Mouse (Mus musculus) olfactory bulb, adult 2 months (tissue): ENCODE measurements around the gene Rnf169. TPM values are rescaled to one million over a fixed set of nuclear protein-coding genes. Genes with fewer than 3 reads are reported as not detected.

Experiments used
- H3K27ac ChIP-seq: fragments of 200-500 bp; 2 replicates; pipeline ENCODE4 v1.5.1; 2012; ENCODE audit warnings: low read depth, low read length; ENCODE audit not compliant: insufficient read depth
- H3K4me1 ChIP-seq: fragments of 200-500 bp; 2 replicates; pipeline ENCODE4 v1.6.1; 2012; ENCODE audit warnings: low read length; ENCODE audit not compliant: control insufficient read depth, insufficient read depth
- H3K4me3 ChIP-seq: fragments of 200-500 bp; 2 replicates; pipeline ENCODE4 v1.5.1; 2012; ENCODE audit warnings: mild to moderate bottlenecking, low read depth, low read length, moderate library complexity; ENCODE audit not compliant: insufficient read depth
- CTCF ChIP-seq: fragments of 200-500 bp; IDR thresholded peaks from 2 replicates; pipeline ENCODE4 v1.5.1; 2012; ENCODE audit warnings: low read depth, mild to moderate bottlenecking, low read length, moderate library complexity; ENCODE audit not compliant: insufficient read depth
- POLR2A ChIP-seq: fragments of 200-500 bp; IDR thresholded peaks from 2 replicates; pipeline ENCODE4 v1.6.1; 2012; ENCODE audit warnings: mild to moderate bottlenecking, low read depth, low read length, moderate library complexity; ENCODE audit not compliant: insufficient read depth
- WGBS: fragments of 180-500 bp; shearing (Covaris S2); methylation state at CpG from one replicate; pipeline ENCODE4 v1.1.7; 2018; 5-methylcytosine and 5-hydroxymethylcytosine counted together
- polyA plus RNA-seq: library from polyadenylated mRNA; stranded (reverse); fragments of >200 nt; gene quantifications from 2 replicates; pipeline ENCODE4 v1.2.4, GENCODE M21; 2012; ENCODE audit warnings: low replicate concordance; ENCODE audit not compliant: missing spikeins, insufficient read depth, insufficient read length

The Rnf169 gene
- polyA plus RNA-seq, 1 experiment, result 42.4 TPM

- Histone ChIP-seq H3K27ac (no peak overlapping the region), H3K4me3 (no peak overlapping the region), H3K4me1 (no peaks in the 10 kb centered on the region)
- 100% methylated on average over 1 of the region's 1 CpGs for WGBS
- TF ChIP-seq CTCF (no peak), POLR2A (no peak)
Measured at GRCm38 (mm10) chr7:99940669-99941068, 39.6 kb downstream of the Rnf169 start.

- H3K4me1 ChIP-seq, result no peaks in the 10 kb centered on the region
- 85% methylated on average over 1 of the region's 1 CpGs for WGBS
- H3K27ac ChIP-seq, result no peak overlapping the region
- no peak for TF ChIP-seq POLR2A
- H3K4me3 ChIP-seq, result no peak overlapping the region
Measured at GRCm38 (mm10) chr7:99935758-99936157, 44.5 kb downstream of the Rnf169 start.

- WGBS, result 72% methylated on average over 10 of the region's 10 CpGs
- H3K4me1 ChIP-seq, result no peaks in the 10 kb centered on the region
- TF ChIP-seq POLR2A (no peak), CTCF (no peak)
- H3K27ac ChIP-seq, result no peak overlapping the region
- H3K4me3 ChIP-seq, result no peak overlapping the region
Measured at GRCm38 (mm10) chr7:99926916-99927714, 53.1 kb downstream of the Rnf169 start.

GRCm38 (mm10) chr7:99920416-99920815 is 59.8 kb downstream of the Rnf169 start:
- Histone ChIP-seq H3K4me3 (no peak overlapping the region), H3K4me1 (peaks cover 20% of the 10 kb centered on the region), H3K27ac (no peak overlapping the region)
- no peak for TF ChIP-seq POLR2A
- no peak for TF ChIP-seq CTCF
- 87% methylated on average over 2 of the region's 2 CpGs for WGBS

GRCm38 (mm10) chr7:99919971-99920370 is 60.3 kb downstream of the Rnf169 start:
- Histone ChIP-seq H3K4me3 (no peak overlapping the region), H3K27ac (no peak overlapping the region), H3K4me1 (peaks cover 20% of the 10 kb centered on the region)
- TF ChIP-seq CTCF (no peak), POLR2A (no peak)
- WGBS, result 96% methylated on average over 6 of the region's 6 CpGs

GRCm38 (mm10) chr7:99919164-99919563 is 61.1 kb downstream of the Rnf169 start:
- H3K4me1 ChIP-seq, result peaks cover 20% of the 10 kb centered on the region
- WGBS, result 100% methylated on average over 2 of the region's 2 CpGs
- H3K4me3 ChIP-seq, result no peak overlapping the region
- TF ChIP-seq POLR2A, result no peak
- TF ChIP-seq CTCF, result no peak
- H3K27ac ChIP-seq, result no peak overlapping the region

GRCm38 (mm10) chr7:99917320-99917844 is 62.9 kb downstream of the Rnf169 start:
- Histone ChIP-seq H3K4me1 (peaks cover 28% of the 10 kb centered on the region), H3K4me3 (peak overlapping the region; percentile 39), H3K27ac (no peak overlapping the region)
- 3% methylated on average over 36 of the region's 36 CpGs for WGBS
- TF ChIP-seq POLR2A (no peak), CTCF (no peak)

- TF ChIP-seq CTCF, result no peak
- TF ChIP-seq POLR2A, result no peak
- WGBS, result 10% methylated on average over 22 of the region's 22 CpGs
Measured at GRCm38 (mm10) chr7:99916741-99917319, 63.4 kb downstream of the Rnf169 start.

GRCm38 (mm10) chr7:99915511-99915910 is 64.7 kb downstream of the Rnf169 start:
- no peak overlapping the region for H3K27ac ChIP-seq
- H3K4me1 ChIP-seq, result peaks cover 28% of the 10 kb centered on the region
- TF ChIP-seq POLR2A, result no peak
- no peak for TF ChIP-seq CTCF
- H3K4me3 ChIP-seq, result no peak overlapping the region
- WGBS, result 72% methylated on average over 2 of the region's 2 CpGs

More at GRCm38 (mm10) chr7:99916741-99917319, 63.4 kb downstream of the Rnf169 start:
- H3K27ac ChIP-seq, result no peak overlapping the region
- H3K4me3 ChIP-seq, result peak overlapping the region; percentile 39
- peaks cover 28% of the 10 kb centered on the region for H3K4me1 ChIP-seq
